ENCODE assay signal across 28 mouse cellular contexts in genomic region chr17:3037145-3037870, GRCm38 (mm10).
DNase-seq lines count a peak whose midpoint lies in the region; ATAC-seq lines count a peak whose summit lies in the region.
"Had no signal": no experiment of that assay in that cellular context is flagged by ENCODE, and none has a peak within 500 bp of the region (broad histone marks: within the 10 kb centered on the region; RNA-seq: fewer than 3 reads in every experiment).

No protein-coding gene starts in this region.

- no peak overlapping the region for H3K4me3 ChIP-seq in heart, embryonic 10.5 days
- H3K4me3 ChIP-seq in midbrain, embryonic 13.5 days (replicated peaks), result no peak overlapping the region
- H3K4me3 ChIP-seq in midbrain, embryonic 11.5 days (ENCODE audit: low read depth, low read length), result no peak overlapping the region
- H3K4me3 ChIP-seq in embryonic facial prominence, embryonic 14.5 days (ENCODE audit: low read depth, low read length), result no peak overlapping the region
- H3K4me3 ChIP-seq: forebrain, embryonic 12.5 days; hindbrain, embryonic 10.5 days; kidney, embryonic 15.5 days; left cerebral cortex, adult 2 months; limb, embryonic 12.5 days; liver, embryonic 15.5 days; midbrain, embryonic 15.5 days; stomach, embryonic 15.5 days had no signal

- 38% methylated on average over 3 of the region's 3 CpGs for WGBS in heart, embryonic 10.5 days
- WGBS in midbrain, embryonic 13.5 days, result 47% methylated on average over 3 of the region's 3 CpGs
- WGBS in midbrain, embryonic 11.5 days, result 44% methylated on average over 3 of the region's 3 CpGs
- 39% methylated on average over 3 of the region's 3 CpGs for WGBS in embryonic facial prominence, embryonic 14.5 days

- H3K9me3 ChIP-seq in heart, embryonic 10.5 days, result peaks cover 49% of the 10 kb centered on the region
- peaks cover 22% of the 10 kb centered on the region; the same call in 1 of the 2 replicates for H3K9me3 ChIP-seq in midbrain, embryonic 13.5 days
- peaks cover 32% of the 10 kb centered on the region for H3K9me3 ChIP-seq in midbrain, embryonic 11.5 days (ENCODE audit: control insufficient read depth, low read length)
- H3K9me3 ChIP-seq in embryonic facial prominence, embryonic 14.5 days (ENCODE audit: control insufficient read depth, low read length), result peaks cover 3% of the 10 kb centered on the region; the same call in 1 of the 2 replicates
- H3K9me3 ChIP-seq: kidney, embryonic 15.5 days; midbrain, embryonic 15.5 days; stomach, embryonic 15.5 days had no signal

- no peak overlapping the region for H3K4me2 ChIP-seq in midbrain, embryonic 13.5 days (replicated peaks)
- H3K4me2 ChIP-seq in midbrain, embryonic 11.5 days, result no peak overlapping the region
- H3K4me2 ChIP-seq in embryonic facial prominence, embryonic 14.5 days (ENCODE audit: low read depth, low read length), result no peak overlapping the region
- H3K4me2 ChIP-seq: forebrain, embryonic 12.5 days; kidney, embryonic 15.5 days; limb, embryonic 12.5 days; liver, embryonic 15.5 days; midbrain, embryonic 15.5 days; stomach, embryonic 15.5 days had no signal

- H3K9ac ChIP-seq in midbrain, embryonic 13.5 days (replicated peaks), result no peak overlapping the region
- H3K9ac ChIP-seq in midbrain, embryonic 11.5 days (ENCODE audit: low read length), result no peak overlapping the region
- H3K9ac ChIP-seq in embryonic facial prominence, embryonic 14.5 days (ENCODE audit: low read depth, low read length), result no peak overlapping the region
- H3K9ac ChIP-seq: forebrain, embryonic 12.5 days; kidney, embryonic 15.5 days; limb, embryonic 12.5 days; liver, embryonic 15.5 days; midbrain, embryonic 15.5 days; stomach, embryonic 15.5 days had no signal

- H3K27me3 ChIP-seq in heart, embryonic 10.5 days (ENCODE audit: insufficient read depth, poor library complexity, severe bottlenecking), result no peaks in the 10 kb centered on the region
- H3K27me3 ChIP-seq in midbrain, embryonic 13.5 days, result no peaks in the 10 kb centered on the region
- H3K27me3 ChIP-seq in midbrain, embryonic 11.5 days (ENCODE audit: control insufficient read depth, insufficient read depth, low read length), result no peaks in the 10 kb centered on the region
- no peaks in the 10 kb centered on the region for H3K27me3 ChIP-seq in embryonic facial prominence, embryonic 14.5 days (replicated peaks; ENCODE audit: control insufficient read depth, insufficient read depth, low read length)
- H3K27me3 ChIP-seq: forebrain, embryonic 12.5 days; kidney, embryonic 15.5 days; limb, embryonic 12.5 days; liver, embryonic 15.5 days; midbrain, embryonic 15.5 days; stomach, embryonic 15.5 days had no signal

- ATAC-seq in midbrain, embryonic 13.5 days, result peak; percentile 19; the same call in 1 of the 2 replicates
- ATAC-seq in midbrain, embryonic 11.5 days (ENCODE audit: low FRiP score), result no peak
- ATAC-seq in embryonic facial prominence, embryonic 14.5 days (ENCODE audit: low read depth), result no peak
- 0 out of 2 replicates have a peak, but pooled peaks have one; percentile 13 for ATAC-seq in monocyte, adult 5-6 weeks (replicated peaks; ENCODE audit: insufficient number of reproducible peaks, low FRiP score, low TSS enrichment, poor library complexity, severe bottlenecking)
- ATAC-seq: hindbrain, embryonic 16.5 days; intestine, postnatal 0 days; midbrain, embryonic 15.5 days had no signal

- H3K36me3 ChIP-seq in heart, embryonic 10.5 days, result no peaks in the 10 kb centered on the region
- H3K36me3 ChIP-seq in midbrain, embryonic 13.5 days, result no peaks in the 10 kb centered on the region
- H3K36me3 ChIP-seq in midbrain, embryonic 11.5 days (ENCODE audit: control insufficient read depth, insufficient read depth, low read length), result no peaks in the 10 kb centered on the region
- H3K36me3 ChIP-seq in embryonic facial prominence, embryonic 14.5 days (ENCODE audit: control insufficient read depth, insufficient read depth, low read length), result no peaks in the 10 kb centered on the region
- H3K36me3 ChIP-seq: forebrain, embryonic 12.5 days; hindbrain, embryonic 10.5 days; kidney, embryonic 15.5 days; limb, embryonic 12.5 days; liver, embryonic 15.5 days; midbrain, embryonic 15.5 days; stomach, embryonic 15.5 days had no signal

- DNase-seq in heart, embryonic 10.5 days (ENCODE audit: low spot score), result peak; percentile 68
- no peak for DNase-seq in heart, postnatal 14 days
- no peak for DNase-seq in midbrain, embryonic 11.5 days (ENCODE audit: low spot score, missing footprints)
- DNase-seq in embryonic facial prominence, embryonic 14.5 days (ENCODE audit: low spot score), result peak; percentile 0
- DNase-seq in cerebellum, adult 11 months, result no peak
- DNase-seq in left cerebral cortex, postnatal 25 days (ENCODE audit: low spot score in 2 of 2), result no peak
- DNase-seq: adrenal gland, postnatal 36 days; B cell, adult 2 months; cerebellum, adult 9-11 months; gastrocnemius, postnatal 36 days; kidney, postnatal 4 days; right cerebral cortex, adult 18-20 months; right cerebral cortex, postnatal 4 days; thymus, adult 18-20 months; thymus, postnatal 36 days had no signal

- H3K4me1 ChIP-seq in heart, embryonic 10.5 days, result no peaks in the 10 kb centered on the region
- H3K4me1 ChIP-seq in midbrain, embryonic 13.5 days (replicated peaks), result no peaks in the 10 kb centered on the region
- no peaks in the 10 kb centered on the region for H3K4me1 ChIP-seq in midbrain, embryonic 11.5 days (ENCODE audit: control insufficient read depth, insufficient read depth, low read length)
- H3K4me1 ChIP-seq in embryonic facial prominence, embryonic 14.5 days (ENCODE audit: control insufficient read depth, insufficient read depth, low read length), result no peaks in the 10 kb centered on the region
- H3K4me1 ChIP-seq: forebrain, embryonic 12.5 days; hindbrain, embryonic 10.5 days; kidney, embryonic 15.5 days; limb, embryonic 12.5 days; liver, embryonic 15.5 days; midbrain, embryonic 15.5 days; stomach, embryonic 15.5 days had no signal

- H3K27ac ChIP-seq in heart, embryonic 10.5 days, result no peak overlapping the region
- H3K27ac ChIP-seq in midbrain, embryonic 13.5 days, result no peak overlapping the region
- H3K27ac ChIP-seq in midbrain, embryonic 11.5 days (ENCODE audit: low read depth, low read length), result no peak overlapping the region
- H3K27ac ChIP-seq in embryonic facial prominence, embryonic 14.5 days (replicated peaks; ENCODE audit: low read depth, low read length), result no peak overlapping the region
- H3K27ac ChIP-seq: forebrain, embryonic 12.5 days; hindbrain, embryonic 10.5 days; kidney, embryonic 15.5 days; left cerebral cortex, adult 2 months; limb, embryonic 12.5 days; liver, embryonic 15.5 days; macrophage; midbrain, embryonic 15.5 days; stomach, embryonic 15.5 days had no signal

- intact Hi-C loops in heart, postnatal 14 days (cut with DNase I), result no loop called here
- intact Hi-C loops in left cerebral cortex, postnatal 25 days (cut with DNase I), result no loop called here

Comparison
In these comparisons a context has a peak if more than half of its experiments do, and no peak if none do; other contexts are left out.
1. DNase-seq: peak in heart, embryonic 10.5 days (single experiment) and embryonic facial prominence, embryonic 14.5 days (single experiment); none in heart, postnatal 14 days (0 of 2), midbrain, embryonic 11.5 days (single experiment), cerebellum, adult 11 months (single experiment) and left cerebral cortex, postnatal 25 days (0 of 2).
2. ATAC-seq: peak in midbrain, embryonic 13.5 days (single experiment) and monocyte, adult 5-6 weeks (single experiment); none in midbrain, embryonic 11.5 days (single experiment) and embryonic facial prominence, embryonic 14.5 days (single experiment).